Mouse (Mus musculus): ENCODE results near the gene Carhsp1. TPM values are rescaled to one million over a fixed set of nuclear protein-coding genes. Genes with fewer than 3 reads are reported as not detected.

Gene Carhsp1
- polyA plus RNA-seq, 1 experiment from 2014 or later, result 76.4 TPM

DNA sequence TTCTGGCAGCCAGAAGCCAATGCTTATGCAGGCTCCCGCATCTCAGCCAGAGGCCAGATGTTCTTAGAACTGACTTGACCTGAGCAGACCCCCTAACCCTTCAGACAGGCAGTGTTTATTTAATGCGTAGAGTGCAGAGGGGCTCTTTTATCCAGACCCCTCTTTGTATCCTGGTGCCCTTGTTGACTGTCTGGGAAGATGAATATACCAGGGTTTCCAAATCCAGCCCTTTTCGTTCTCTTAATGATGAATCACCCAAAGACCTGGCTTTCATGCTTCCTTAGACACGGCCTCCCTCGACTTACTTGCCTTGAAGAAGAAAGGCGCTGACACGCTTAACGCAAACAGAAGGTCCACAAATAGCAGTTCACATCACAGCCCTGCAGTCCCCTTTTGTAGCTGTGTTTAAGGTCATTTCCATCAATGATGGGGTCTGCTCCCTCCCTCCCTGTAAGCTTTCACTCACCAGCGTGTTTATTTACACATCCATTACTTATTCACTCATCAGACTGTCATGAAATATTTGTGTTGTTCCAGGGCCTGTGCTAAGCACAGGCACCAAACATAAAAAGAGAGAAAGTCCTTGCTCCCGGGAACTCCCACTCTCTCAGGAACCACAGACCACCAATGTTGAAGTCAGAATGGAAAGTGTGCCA is 52.2 kb downstream of the Carhsp1 start:
- 36% methylated on average over 10 of the region's 10 CpGs for whole genome bisulfite sequencing
- Histone ChIP-seq H3K9me3 (ENCODE audit: control insufficient read depth, low read length) (no peaks in the 10 kb centered on the region), H3K36me3 (ENCODE audit: control insufficient read depth, insufficient read depth, low read length) (peaks cover 18% of the 10 kb centered on the region; the same call in 1 of the 2 replicates), H3K27ac (replicated peaks; ENCODE audit: low read depth, low read length) (no peak overlapping the region), H3K27me3 (ENCODE audit: control insufficient read depth, insufficient read depth, low read length) (no peaks in the 10 kb centered on the region), H3K4me3 (replicated peaks; ENCODE audit: low read depth, low read length) (no peak overlapping the region), H3K9ac (replicated peaks; ENCODE audit: low read length) (no peak overlapping the region), H3K4me2 (ENCODE audit: low read length) (no peak overlapping the region), H3K4me1 (ENCODE audit: control insufficient read depth, insufficient read depth, low read length) (no peaks in the 10 kb centered on the region)
- ATAC-seq (ENCODE audit: low FRiP score, low TSS enrichment), result no peak
- DNase-seq, result no peak

- no peak overlapping the region for H3K4me2 ChIP-seq (ENCODE audit: low read length)
- ATAC-seq (ENCODE audit: low FRiP score, low TSS enrichment), result no peak
Measured at GRCm38 (mm10) chr16:8613447-8613846, 58.5 kb downstream of the Carhsp1 start.

DNA sequence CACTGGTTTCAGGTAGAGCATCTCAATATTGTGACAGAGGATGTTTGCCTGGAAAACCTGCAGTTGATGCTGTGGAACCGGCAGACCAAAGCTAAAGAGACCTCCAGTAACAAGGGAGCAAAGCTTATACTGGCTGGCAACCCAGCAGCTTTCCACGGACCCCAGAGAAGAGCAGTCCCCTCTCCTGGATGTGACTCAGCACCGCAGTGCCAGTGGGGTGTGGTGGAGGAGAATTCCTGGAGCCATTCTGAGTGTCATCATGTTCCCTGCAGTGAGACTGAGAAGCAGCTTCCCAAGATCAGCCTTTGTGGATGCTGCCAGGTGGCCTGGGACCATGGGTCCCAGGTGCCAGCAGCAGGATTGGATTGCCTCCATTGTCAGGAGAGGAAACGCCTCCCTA is 58.9 kb downstream of the Carhsp1 start:
- no peaks in the 10 kb centered on the region for H3K4me1 ChIP-seq (ENCODE audit: control insufficient read depth, insufficient read depth, low read length)
- ATAC-seq (ENCODE audit: low FRiP score, low TSS enrichment) (no peak), DNase-seq (no peak)
- no peaks in the 10 kb centered on the region for H3K9me3 ChIP-seq (ENCODE audit: control insufficient read depth, low read length)
- WGBS, result 86% methylated on average over 4 of the region's 4 CpGs
- H3K27me3 ChIP-seq (ENCODE audit: control insufficient read depth, insufficient read depth, low read length), result no peaks in the 10 kb centered on the region
- H3K4me2 ChIP-seq (ENCODE audit: low read length), result no peak overlapping the region
- H3K9ac ChIP-seq (replicated peaks; ENCODE audit: low read length), result no peak overlapping the region
- H3K27ac ChIP-seq (replicated peaks; ENCODE audit: low read depth, low read length), result no peak overlapping the region
- H3K4me3 ChIP-seq (replicated peaks; ENCODE audit: low read depth, low read length), result no peak overlapping the region
- H3K36me3 ChIP-seq (ENCODE audit: control insufficient read depth, insufficient read depth, low read length), result peaks cover 33% of the 10 kb centered on the region

More at GRCm38 (mm10) chr16:8613447-8613846, 58.5 kb downstream of the Carhsp1 start:
- Histone ChIP-seq H3K4me3 (replicated peaks; ENCODE audit: low read depth, low read length) (no peak overlapping the region), H3K27me3 (ENCODE audit: control insufficient read depth, insufficient read depth, low read length) (no peaks in the 10 kb centered on the region), H3K4me1 (ENCODE audit: control insufficient read depth, insufficient read depth, low read length) (no peaks in the 10 kb centered on the region), H3K9ac (replicated peaks; ENCODE audit: low read length) (no peak overlapping the region), H3K36me3 (ENCODE audit: control insufficient read depth, insufficient read depth, low read length) (peaks cover 32% of the 10 kb centered on the region), H3K27ac (replicated peaks; ENCODE audit: low read depth, low read length) (no peak overlapping the region), H3K9me3 (ENCODE audit: control insufficient read depth, low read length) (no peaks in the 10 kb centered on the region)
- 85% methylated on average over 3 of the region's 3 CpGs for WGBS
- no peak for DNase-seq

GRCm38 (mm10) chr16:8612214-8613005 is 59.5 kb downstream of the Carhsp1 start:
- WGBS, result 90% methylated on average over 8 of the region's 8 CpGs
- H3K36me3 ChIP-seq (ENCODE audit: control insufficient read depth, insufficient read depth, low read length), result peaks cover 30% of the 10 kb centered on the region

DNA sequence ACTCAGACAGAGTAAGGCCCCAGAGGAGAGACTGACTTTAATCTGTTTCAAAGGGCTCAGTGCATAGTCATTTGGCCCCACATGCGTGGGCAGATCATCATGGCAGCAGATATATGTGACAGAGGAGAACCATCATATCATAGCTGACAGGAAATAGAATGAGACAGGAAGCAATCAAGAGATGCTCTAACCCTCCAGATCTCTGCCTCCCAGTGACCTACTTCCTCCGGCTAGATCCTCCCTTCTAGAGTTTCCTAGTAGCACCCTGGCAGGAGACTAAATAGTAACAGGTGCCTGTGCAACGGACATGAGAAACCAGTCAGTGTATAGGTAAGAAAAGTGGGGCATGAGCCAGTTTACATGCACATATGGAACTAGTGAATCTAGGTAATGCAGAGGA is 61.6 kb downstream of the Carhsp1 start:
- no peaks in the 10 kb centered on the region for H3K4me1 ChIP-seq (ENCODE audit: control insufficient read depth, insufficient read depth, low read length)

More at GRCm38 (mm10) chr16:8612214-8613005, 59.5 kb downstream of the Carhsp1 start:
- ATAC-seq (ENCODE audit: low FRiP score, low TSS enrichment), result no peak
- Histone ChIP-seq H3K27me3 (ENCODE audit: control insufficient read depth, insufficient read depth, low read length) (no peaks in the 10 kb centered on the region), H3K4me3 (replicated peaks; ENCODE audit: low read depth, low read length) (no peak overlapping the region), H3K9me3 (ENCODE audit: control insufficient read depth, low read length) (no peaks in the 10 kb centered on the region), H3K4me1 (ENCODE audit: control insufficient read depth, insufficient read depth, low read length) (no peaks in the 10 kb centered on the region), H3K9ac (replicated peaks; ENCODE audit: low read length) (no peak overlapping the region), H3K27ac (replicated peaks; ENCODE audit: low read depth, low read length) (no peak overlapping the region), H3K4me2 (ENCODE audit: low read length) (no peak overlapping the region)
- no peak for DNase-seq

More for the DNA sequence above, 61.6 kb downstream of the Carhsp1 start:
- DNase-seq (no peak), ATAC-seq (ENCODE audit: low FRiP score, low TSS enrichment) (no peak)
- H3K27ac ChIP-seq (replicated peaks; ENCODE audit: low read depth, low read length), result no peak overlapping the region
- no peak overlapping the region for H3K4me2 ChIP-seq (ENCODE audit: low read length)
- H3K36me3 ChIP-seq (ENCODE audit: control insufficient read depth, insufficient read depth, low read length), result peaks cover 29% of the 10 kb centered on the region
- no peaks in the 10 kb centered on the region for H3K9me3 ChIP-seq (ENCODE audit: control insufficient read depth, low read length)
- H3K9ac ChIP-seq (replicated peaks; ENCODE audit: low read length), result no peak overlapping the region
- no peak overlapping the region for H3K4me3 ChIP-seq (replicated peaks; ENCODE audit: low read depth, low read length)
- H3K27me3 ChIP-seq (ENCODE audit: control insufficient read depth, insufficient read depth, low read length), result no peaks in the 10 kb centered on the region
- WGBS, result 91% methylated on average over 3 of the region's 3 CpGs

Small RNA genes lying within 50 kb of the gene (microRNA-seq; reads per million reads assigned to microRNA genes)
- gene Gm22137, result not detected

Other genes starting within 250 kb of the Carhsp1 start
- gene Tmem114, start 247.0 kb downstream of the Carhsp1 start, polyA plus RNA-seq (2014; fragmentation: Nextera tagmentation; extraction: Ambion mirVana), result not detected in 2 replicates
- 44.4 and 73.1 TPM in 2 replicates for gene Mettl22, start 201.4 kb downstream of the Carhsp1 start, polyA plus RNA-seq (2014; fragmentation: Nextera tagmentation; extraction: Ambion mirVana)
- gene Abat, start 158.7 kb downstream of the Carhsp1 start, polyA plus RNA-seq (2014; fragmentation: Nextera tagmentation; extraction: Ambion mirVana), result 44.2 and 51.2 TPM in 2 replicates
- gene Pmm2, start 34.5 kb downstream of the Carhsp1 start, polyA plus RNA-seq (2014; fragmentation: Nextera tagmentation; extraction: Ambion mirVana), result 36.3 and 41.5 TPM in 2 replicates
- gene Tmem186, start 34.4 kb downstream of the Carhsp1 start, polyA plus RNA-seq (2014; fragmentation: Nextera tagmentation; extraction: Ambion mirVana), result 16.1 and 17.2 TPM in 2 replicates
- not detected in 2 replicates for gene Gm5767, start 8.6 kb upstream of the Carhsp1 start, polyA plus RNA-seq (2014; fragmentation: Nextera tagmentation; extraction: Ambion mirVana)
- gene Usp7, start 120.2 kb upstream of the Carhsp1 start, polyA plus RNA-seq (2014; fragmentation: Nextera tagmentation; extraction: Ambion mirVana), result 49.9 and 50.0 TPM in 2 replicates
- 25.5 and 26.5 TPM in 2 replicates for gene 1810013L24Rik, start 157.9 kb upstream of the Carhsp1 start, polyA plus RNA-seq (2014; fragmentation: Nextera tagmentation; extraction: Ambion mirVana)